Mouse (Mus musculus) bone marrow macrophage, adult 2 months (primary cell): ENCODE measurements around the gene Nxf3.
"Not testable (repeated sequence)": the region's sequence is repeated elsewhere in the genome, so short reads cannot be mapped to it uniquely, and the experiment has no call there.

ENCODE experiments used
- CTCF ChIP-seq: IDR thresholded peaks from 2 replicates; pipeline ENCODE4 v1.5.1; 2012; ENCODE audit warnings: low read depth, mild to moderate bottlenecking, low read length, moderate library complexity
- POLR2A ChIP-seq: IDR thresholded peaks from 2 replicates; pipeline ENCODE4 v1.6.1; 2012; ENCODE audit warnings: mild to moderate bottlenecking, low read depth, low read length, borderline replicate concordance

- not testable (repeated sequence) for TF ChIP-seq CTCF, POLR2A
Observed at GRCm38 (mm10) chrX:136067201-136067991, 17.7 kb downstream of the Nxf3 start.
